Mouse (Mus musculus): ENCODE measurements around the gene B4galt5. TPM values are rescaled to one million over a fixed set of nuclear protein-coding genes. Genes with fewer than 3 reads are reported as not detected.

The B4galt5 gene
- polyA plus RNA-seq, 1 experiment from 2014 or later = 10.1 TPM

DNA sequence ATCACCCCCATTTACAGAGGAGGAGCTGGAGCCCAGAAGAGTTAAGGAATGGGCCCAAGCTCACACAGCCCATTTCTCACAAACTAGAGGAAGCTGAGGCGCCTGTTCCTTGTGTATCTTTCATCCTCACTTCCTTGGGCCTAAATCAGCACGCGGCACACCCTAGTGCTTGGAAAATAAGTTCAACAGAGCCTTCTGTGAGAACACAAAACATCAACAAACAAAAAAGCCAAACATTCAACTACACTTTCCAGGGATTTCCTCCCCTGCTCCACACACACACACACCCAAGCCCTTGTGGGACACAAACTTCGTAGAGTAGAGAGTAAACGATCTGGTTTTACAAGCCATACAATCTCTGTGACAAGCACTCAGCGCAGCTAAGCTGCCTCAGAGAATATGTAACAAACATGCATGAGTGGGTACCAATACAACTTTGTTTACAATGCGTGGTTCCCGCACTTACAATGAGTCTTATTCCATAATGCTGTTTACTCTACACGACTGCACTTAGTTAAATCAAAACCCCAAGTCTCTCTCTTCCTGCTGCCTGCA lies 5.7 kb upstream of the B4galt5 start:
- no peak overlapping the region for H3K9ac ChIP-seq
- WGBS = 69% methylated on average over 9 of the region's 9 CpGs
- no peak overlapping the region for H3K4me2 ChIP-seq (replicated peaks)
- H3K36me3 ChIP-seq = no peaks in the 10 kb centered on the region
- no peak overlapping the region for H3K4me3 ChIP-seq
- H3K9me3 ChIP-seq = no peaks in the 10 kb centered on the region
- H3K27ac ChIP-seq = no peak overlapping the region
- ATAC-seq (ENCODE audit: low FRiP score, low read depth) = no peak
- H3K27me3 ChIP-seq = peaks cover 8% of the 10 kb centered on the region
- peaks cover 9% of the 10 kb centered on the region; the same call in 1 of the 2 replicates for H3K4me1 ChIP-seq

DNA sequence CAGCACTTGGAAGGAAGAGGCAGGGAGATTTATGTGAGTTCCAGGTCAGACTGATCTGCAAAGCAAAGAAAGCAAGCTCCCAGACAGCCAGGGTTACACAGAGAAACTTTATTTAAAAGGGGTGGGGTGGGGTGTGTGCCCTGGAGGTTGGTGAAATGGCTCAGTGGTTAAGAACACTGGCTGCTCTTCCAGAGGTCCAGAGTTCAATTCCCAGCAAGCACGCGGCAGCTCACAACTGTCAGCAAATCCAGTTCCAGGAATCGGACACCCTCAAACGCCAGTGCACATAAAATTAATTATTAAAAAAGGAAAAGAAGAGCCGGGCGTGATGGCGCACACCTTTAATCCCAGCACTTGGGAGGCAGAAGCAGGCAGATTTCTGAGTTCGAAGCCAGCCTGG lies 5.1 kb upstream of the B4galt5 start:
- no peak for ATAC-seq (ENCODE audit: low FRiP score, low read depth)
- Histone ChIP-seq H3K27me3 (peaks cover 8% of the 10 kb centered on the region), H3K9ac (no peak overlapping the region), H3K27ac (no peak overlapping the region), H3K4me2 (replicated peaks) (no peak overlapping the region), H3K4me3 (no peak overlapping the region), H3K4me1 (peaks cover 9% of the 10 kb centered on the region; the same call in 1 of the 2 replicates), H3K9me3 (no peaks in the 10 kb centered on the region), H3K36me3 (no peaks in the 10 kb centered on the region)
- 90% methylated on average over 8 of the region's 8 CpGs for WGBS

DNA sequence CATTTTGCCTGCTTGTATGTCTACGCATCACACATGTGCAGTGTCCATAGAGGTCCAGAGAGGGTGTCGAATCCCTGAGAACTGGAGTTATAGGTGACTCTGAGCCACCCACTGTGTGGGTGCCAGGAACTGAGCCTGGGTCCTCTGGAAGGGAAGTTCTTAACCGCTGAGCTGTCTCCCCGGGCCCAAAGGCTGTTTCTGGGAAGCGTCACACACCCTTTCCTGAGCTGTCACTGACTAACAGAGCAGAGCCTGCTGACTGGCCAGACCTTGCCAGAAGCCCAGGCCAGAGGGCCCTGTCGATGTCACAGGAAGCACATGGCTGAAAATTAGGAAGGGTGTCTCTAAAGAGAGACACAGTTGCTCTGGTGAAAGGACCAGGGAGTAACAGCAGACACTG lies 3.5 kb upstream of the B4galt5 start:
- Histone ChIP-seq H3K4me2 (replicated peaks) (no peak overlapping the region), H3K4me3 (no peak overlapping the region), H3K27me3 (peaks cover 8% of the 10 kb centered on the region), H3K4me1 (peaks cover 19% of the 10 kb centered on the region), H3K9ac (no peak overlapping the region), H3K27ac (no peak overlapping the region), H3K9me3 (no peaks in the 10 kb centered on the region), H3K36me3 (no peaks in the 10 kb centered on the region)
- WGBS = 60% methylated on average over 6 of the region's 6 CpGs
- ATAC-seq (ENCODE audit: low FRiP score, low read depth) = no peak

DNA sequence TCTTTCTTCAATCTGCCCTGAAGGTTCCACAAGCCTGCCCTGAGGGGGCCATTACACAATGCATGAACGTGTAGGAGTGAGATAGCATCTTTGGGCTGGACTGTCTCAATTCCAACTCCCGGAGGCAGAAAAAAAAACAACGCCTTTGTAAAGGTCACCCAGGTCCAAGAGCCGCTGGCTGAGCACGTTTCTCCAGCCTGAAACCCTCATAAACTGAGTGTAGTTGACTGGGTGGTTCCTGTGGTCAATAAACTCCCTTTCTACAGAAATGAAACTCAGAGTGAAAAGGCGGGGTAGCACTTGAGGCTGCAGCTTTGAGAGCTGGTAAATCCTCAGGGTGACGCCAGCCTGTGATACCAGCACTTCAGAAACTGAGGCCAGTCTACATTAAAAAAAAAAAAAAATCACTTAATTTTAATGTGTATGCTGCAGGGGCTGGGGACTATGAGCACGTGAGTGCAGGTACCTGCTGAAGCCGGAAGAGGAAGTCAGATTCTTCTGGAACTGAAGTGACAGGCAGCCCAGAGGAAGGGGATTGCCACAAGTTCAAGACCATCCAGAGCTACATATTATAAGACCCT lies 2.5 kb upstream of the B4galt5 start:
- no peak overlapping the region for H3K27ac ChIP-seq
- H3K4me3 ChIP-seq = no peak overlapping the region
- no peak overlapping the region for H3K4me2 ChIP-seq (replicated peaks)
- peaks cover 21% of the 10 kb centered on the region for H3K4me1 ChIP-seq
- H3K9ac ChIP-seq = no peak overlapping the region
- WGBS = 29% methylated on average over 9 of the region's 9 CpGs
- peaks cover 8% of the 10 kb centered on the region for H3K27me3 ChIP-seq
- H3K36me3 ChIP-seq = no peaks in the 10 kb centered on the region
- ATAC-seq (ENCODE audit: low FRiP score, low read depth) = no peak
- H3K9me3 ChIP-seq = no peaks in the 10 kb centered on the region

DNA sequence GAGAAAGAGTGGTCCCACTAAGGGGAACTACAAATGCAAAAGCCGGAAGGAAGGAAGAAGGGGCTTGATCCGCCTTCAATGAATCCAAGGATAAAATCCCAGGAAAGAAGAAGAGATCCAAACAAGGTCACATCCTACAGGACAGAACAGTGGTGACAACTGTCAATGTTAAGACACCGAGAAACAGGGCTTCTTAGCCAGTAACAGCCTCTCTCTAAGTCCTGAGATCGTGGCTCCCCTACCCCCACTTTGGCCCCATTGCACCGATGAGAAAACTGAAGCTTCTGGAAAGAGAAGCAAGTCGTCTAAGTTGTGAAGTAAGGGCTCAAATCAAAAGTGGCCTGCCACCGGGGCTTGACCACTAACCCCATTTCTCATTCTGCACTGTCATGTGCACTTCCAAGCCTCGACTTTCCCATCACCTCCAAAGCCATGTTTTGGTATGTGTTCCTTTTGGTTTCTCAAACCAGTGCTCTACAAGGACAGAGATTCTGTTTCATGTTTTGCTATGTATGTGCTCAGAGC lies 1.2 kb upstream of the B4galt5 start:
- WGBS = 56% methylated on average over 8 of the region's 8 CpGs
- Histone ChIP-seq H3K9ac (no peak overlapping the region), H3K4me3 (peak overlapping the region; percentile 84; the same call in 1 of the 2 replicates), H3K9me3 (no peaks in the 10 kb centered on the region), H3K27me3 (peaks cover 8% of the 10 kb centered on the region), H3K36me3 (no peaks in the 10 kb centered on the region), H3K4me2 (replicated peaks) (peak overlapping the region; percentile 92), H3K4me1 (peaks cover 27% of the 10 kb centered on the region), H3K27ac (no peak overlapping the region)
- no peak for ATAC-seq (ENCODE audit: low FRiP score, low read depth)

DNA sequence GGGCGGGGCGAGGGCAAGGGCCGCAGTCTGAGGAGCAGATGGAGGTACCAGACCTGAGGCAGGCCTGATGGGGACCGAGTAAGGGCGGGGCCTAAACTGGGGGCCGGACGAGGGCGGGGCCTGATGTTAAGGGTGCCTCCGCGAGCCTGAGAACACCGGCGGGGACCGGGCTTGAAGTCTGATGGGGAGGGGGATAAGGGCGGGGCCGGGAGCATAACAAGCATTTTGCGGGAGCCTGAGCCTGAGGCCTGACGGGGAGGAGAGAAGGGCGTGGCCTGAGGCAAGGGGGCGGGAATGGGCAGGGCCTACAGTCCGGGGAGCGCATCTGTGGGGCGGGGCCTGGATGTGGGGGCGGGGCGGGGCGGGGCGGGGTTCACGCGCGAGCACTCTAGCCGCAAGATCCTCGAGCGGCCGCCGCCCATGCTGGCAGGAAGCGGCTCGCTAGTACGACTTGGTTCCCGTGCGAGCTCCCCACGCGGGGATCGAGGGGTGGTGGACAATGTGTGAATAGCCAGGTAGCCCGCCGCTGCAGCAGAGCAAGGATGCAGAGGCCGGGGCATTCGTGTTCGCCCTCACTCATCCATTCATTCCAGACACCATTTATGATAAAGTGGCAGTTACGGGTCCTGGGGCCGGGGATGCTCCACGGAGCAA lies 427 bp upstream of the B4galt5 start:
- H3K36me3 ChIP-seq = no peaks in the 10 kb centered on the region
- peak overlapping the region; percentile 92 for H3K4me2 ChIP-seq (replicated peaks)
- 2% methylated on average over 46 of the region's 50 CpGs for WGBS
- ATAC-seq (ENCODE audit: low FRiP score, low read depth) = peak; percentile 96
- H3K4me3 ChIP-seq = peak overlapping the region; percentile 84
- peaks cover 8% of the 10 kb centered on the region for H3K27me3 ChIP-seq
- H3K9ac ChIP-seq = peak overlapping the region; percentile 55
- H3K4me1 ChIP-seq = peaks cover 25% of the 10 kb centered on the region
- H3K27ac ChIP-seq = no peak overlapping the region
- no peaks in the 10 kb centered on the region for H3K9me3 ChIP-seq

DNA sequence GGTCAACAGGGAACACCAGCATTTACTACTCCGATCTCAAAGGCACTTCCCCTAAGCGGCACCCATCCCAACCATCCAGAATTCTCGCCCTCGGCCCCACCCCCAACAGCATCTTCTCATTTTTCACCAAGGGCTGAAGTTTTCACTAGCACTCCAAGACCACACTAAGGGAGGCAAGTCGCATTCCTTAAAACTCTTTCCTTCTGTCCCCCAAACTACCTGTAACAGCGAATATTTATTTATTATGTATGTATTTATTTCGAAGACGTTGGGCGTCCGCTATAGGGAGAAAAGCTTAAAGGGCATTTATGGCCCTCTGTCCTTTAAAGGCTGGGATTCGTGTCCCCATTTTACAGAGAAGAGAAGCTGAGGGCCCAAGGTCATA lies 1.0 kb downstream of the B4galt5 start:
- Histone ChIP-seq H3K4me2 (replicated peaks) (peak overlapping the region; percentile 92), H3K4me1 (peaks cover 25% of the 10 kb centered on the region), H3K9ac (peak overlapping the region; percentile 90), H3K27me3 (peaks cover 8% of the 10 kb centered on the region), H3K9me3 (no peaks in the 10 kb centered on the region), H3K27ac (no peak overlapping the region), H3K4me3 (peak overlapping the region; percentile 84), H3K36me3 (no peaks in the 10 kb centered on the region)
- WGBS = 7% methylated on average over 11 of the region's 11 CpGs
- ATAC-seq (ENCODE audit: low FRiP score, low read depth) = no peak

DNA sequence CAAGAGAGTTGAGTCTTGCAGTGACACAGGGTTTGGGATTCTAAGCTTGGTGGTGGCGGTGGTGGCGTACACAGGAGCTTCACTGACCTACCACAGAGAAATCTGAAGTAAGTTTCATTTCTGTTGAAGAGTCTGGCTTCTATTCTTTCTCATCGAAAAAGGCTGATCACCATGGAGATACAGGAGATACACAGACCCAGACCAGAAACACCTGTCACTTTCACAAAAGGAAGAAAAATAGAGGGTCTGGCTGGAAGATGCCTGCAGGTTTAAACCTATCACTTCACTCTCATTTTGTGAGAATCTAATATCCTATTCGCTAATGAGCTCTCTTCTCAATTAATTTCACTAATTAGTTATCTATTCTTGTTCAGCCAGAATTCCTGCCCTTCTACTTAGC lies 1.6 kb downstream of the B4galt5 start:
- Histone ChIP-seq H3K4me2 (replicated peaks) (peak overlapping the region; percentile 92), H3K9me3 (no peaks in the 10 kb centered on the region), H3K4me1 (peaks cover 25% of the 10 kb centered on the region), H3K36me3 (no peaks in the 10 kb centered on the region), H3K9ac (no peak overlapping the region), H3K27me3 (peaks cover 8% of the 10 kb centered on the region), H3K27ac (no peak overlapping the region), H3K4me3 (peak overlapping the region; percentile 84; the same call in 1 of the 2 replicates)
- WGBS = 81% methylated on average over 4 of the region's 4 CpGs
- ATAC-seq (ENCODE audit: low FRiP score, low read depth) = no peak

DNA sequence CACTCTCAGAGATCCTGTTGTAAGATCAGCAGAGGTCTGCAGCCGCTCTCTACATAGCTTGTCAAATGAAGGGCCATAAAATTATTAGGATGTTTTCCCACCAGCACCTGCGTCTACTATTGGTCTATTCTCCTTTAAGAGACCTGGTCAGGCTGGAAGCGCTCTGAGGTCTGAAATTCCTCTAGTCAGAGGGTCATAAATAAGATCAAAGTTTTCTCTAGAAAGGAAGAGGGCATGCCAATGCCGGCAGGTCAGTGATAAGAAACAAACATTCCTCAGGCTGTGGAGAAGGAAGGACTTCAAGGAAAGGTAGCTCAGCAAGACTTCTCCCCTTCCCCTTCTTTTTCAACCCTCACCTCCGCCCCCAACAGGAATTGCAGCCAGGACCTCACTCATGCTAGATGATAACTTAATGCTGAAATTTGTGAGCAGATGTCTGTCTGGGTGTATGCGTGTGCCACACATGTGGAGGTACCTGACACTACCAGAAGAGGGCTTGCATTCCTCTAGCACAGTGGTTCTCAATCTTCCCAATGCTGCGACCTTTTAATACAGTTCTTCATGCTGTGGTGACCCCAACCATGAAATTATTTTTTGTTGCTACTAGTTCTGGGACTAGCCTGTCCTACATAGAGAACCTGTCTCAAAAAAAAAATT lies 3.3 kb downstream of the B4galt5 start:
- H3K4me2 ChIP-seq (replicated peaks) = no peak overlapping the region
- peaks cover 25% of the 10 kb centered on the region for H3K4me1 ChIP-seq
- no peak overlapping the region for H3K27ac ChIP-seq

DNA sequence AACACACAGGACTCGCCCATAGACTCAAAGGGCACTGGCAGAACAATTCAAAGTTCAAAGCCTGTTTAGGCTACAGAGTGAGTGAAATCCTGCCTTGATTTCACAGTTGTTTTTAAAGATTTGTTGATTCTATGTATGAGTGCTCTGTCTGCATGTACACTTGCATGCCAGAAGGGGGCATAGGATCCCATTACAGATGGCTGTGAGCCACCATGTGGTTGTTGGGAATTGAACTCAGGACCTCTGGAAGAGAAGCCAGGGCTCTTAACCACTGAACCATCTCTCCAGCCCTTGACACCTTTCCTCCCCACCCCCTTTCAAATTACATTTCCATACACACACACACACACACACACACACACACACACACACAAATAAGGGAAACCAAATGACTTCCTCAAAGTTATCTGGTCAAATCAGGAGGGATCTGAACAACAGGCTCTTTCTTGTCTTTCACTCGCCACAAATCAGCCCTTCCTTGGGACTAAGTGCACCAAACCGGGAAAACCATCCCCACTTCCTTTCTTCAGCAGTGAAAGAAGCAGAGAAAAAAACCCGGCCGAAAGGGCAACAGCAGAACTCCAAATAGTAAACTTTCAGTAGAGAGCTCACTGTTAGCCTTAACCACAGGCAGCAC lies 4.0 kb downstream of the B4galt5 start:
- Histone ChIP-seq H3K4me1 (peaks cover 25% of the 10 kb centered on the region), H3K4me3 (no peak overlapping the region), H3K27ac (no peak overlapping the region), H3K27me3 (peaks cover 2% of the 10 kb centered on the region), H3K4me2 (replicated peaks) (no peak overlapping the region), H3K36me3 (no peaks in the 10 kb centered on the region), H3K9me3 (no peaks in the 10 kb centered on the region), H3K9ac (no peak overlapping the region)
- ATAC-seq (ENCODE audit: low FRiP score, low read depth) = no peak
- 32% methylated on average over 5 of the region's 5 CpGs for WGBS

More for the DNA sequence above, 3.3 kb downstream of the B4galt5 start:
- WGBS = 31% methylated on average over 7 of the region's 7 CpGs
- Histone ChIP-seq H3K9ac (no peak overlapping the region), H3K27me3 (peaks cover 8% of the 10 kb centered on the region), H3K4me3 (no peak overlapping the region), H3K9me3 (no peaks in the 10 kb centered on the region), H3K36me3 (no peaks in the 10 kb centered on the region)
- no peak for ATAC-seq (ENCODE audit: low FRiP score, low read depth)

DNA sequence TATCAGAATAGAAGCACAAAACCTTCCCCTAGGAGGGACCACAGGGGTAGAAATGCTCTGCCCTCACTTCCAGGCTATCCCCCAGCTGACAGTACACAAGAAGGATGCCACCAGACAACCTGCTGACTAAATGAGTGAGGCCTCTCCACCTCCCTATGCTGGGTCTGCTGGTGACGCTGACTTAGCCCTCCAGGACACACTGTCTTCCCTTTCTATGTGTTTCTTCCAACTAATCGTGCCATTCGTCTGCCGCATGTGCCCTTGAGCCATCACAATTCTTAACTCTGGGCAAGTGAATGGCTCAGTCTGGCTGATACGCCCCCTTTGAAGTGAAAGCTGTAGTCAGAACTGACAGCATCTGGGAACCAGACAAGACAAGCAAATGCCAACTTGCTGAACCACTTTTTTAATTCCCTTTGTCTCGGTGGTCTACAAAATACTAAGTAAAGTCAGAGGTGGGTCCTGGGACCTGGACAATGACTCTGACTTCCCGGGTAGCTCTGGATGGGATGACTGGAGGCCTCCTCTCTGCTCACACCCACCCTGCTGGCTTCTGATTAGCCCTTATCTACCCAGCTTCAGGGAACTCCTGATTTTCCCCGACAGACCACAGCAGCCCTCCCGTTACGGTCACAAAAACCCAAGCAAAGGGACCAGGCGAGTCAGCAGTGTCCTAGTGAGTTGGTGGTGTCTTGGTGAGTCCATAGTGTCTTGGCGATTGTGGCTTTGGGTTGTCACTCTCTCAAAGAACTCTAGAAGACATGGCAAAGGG lies 5.4 kb downstream of the B4galt5 start:
- Histone ChIP-seq H3K27me3 (no peaks in the 10 kb centered on the region), H3K4me3 (no peak overlapping the region), H3K4me1 (peaks cover 21% of the 10 kb centered on the region), H3K9ac (no peak overlapping the region), H3K9me3 (no peaks in the 10 kb centered on the region), H3K4me2 (replicated peaks) (no peak overlapping the region), H3K36me3 (no peaks in the 10 kb centered on the region), H3K27ac (no peak overlapping the region)
- ATAC-seq (ENCODE audit: low FRiP score, low read depth) = no peak
- 70% methylated on average over 12 of the region's 12 CpGs for WGBS
